8 mouse cellular contexts compared by ENCODE assay signal in genomic region chr15:86239801-86240200, GRCm38 (mm10). TPM values are rescaled to one million over a fixed set of nuclear protein-coding genes. Genes with fewer than 3 reads are reported as not detected.
DNase-seq lines count a peak whose midpoint lies in the region; ATAC-seq and TF ChIP-seq lines count a peak whose summit lies in the region.

No protein-coding gene starts in this region.

- ATAC-seq in hindbrain, embryonic 11.5 days (ENCODE audit: low FRiP score), result no peak
- no peak for ATAC-seq in hindbrain, embryonic 12.5 days (ENCODE audit: low FRiP score)
- peak; percentile 57; the same call in 1 of the 2 replicates for ATAC-seq in G1E (ENCODE audit: extremely low read depth, insufficient number of reproducible peaks, low FRiP score, poor library complexity, severe bottlenecking)
- peak; percentile 47; the same call in 1 of the 2 replicates for ATAC-seq in kidney, embryonic 16.5 days (ENCODE audit: low FRiP score, low TSS enrichment)
- peak; percentile 60; the same call in 1 of the 2 replicates for ATAC-seq in megakaryocyte-erythroid progenitor cell, adult 5-6 weeks (replicated peaks; ENCODE audit: low FRiP score, low TSS enrichment, poor library complexity, severe bottlenecking)

- TF ChIP-seq CTCF in G1E (IDR thresholded peaks at IDR 0.05; ENCODE audit: low read depth, low read length), result peak; percentile 29; the same call in 1 of the 2 replicates

- no peak overlapping the region for H3K4me3 ChIP-seq in hindbrain, embryonic 11.5 days (ENCODE audit: low read depth, low read length)
- H3K4me3 ChIP-seq in hindbrain, embryonic 12.5 days, result no peak overlapping the region
- no peak overlapping the region for H3K4me3 ChIP-seq in G1E (ENCODE audit: low read depth, low read length)
- no peak overlapping the region for H3K4me3 ChIP-seq in kidney, embryonic 16.5 days (ENCODE audit: low read length)

- H3K27ac ChIP-seq in hindbrain, embryonic 11.5 days (ENCODE audit: low read depth, low read length), result no peak overlapping the region
- no peak overlapping the region for H3K27ac ChIP-seq in hindbrain, embryonic 12.5 days
- no peak overlapping the region for H3K27ac ChIP-seq in kidney, embryonic 16.5 days (ENCODE audit: low read length)

- H3K27me3 ChIP-seq in hindbrain, embryonic 11.5 days (ENCODE audit: control insufficient read depth, insufficient read depth, low read length), result no peaks in the 10 kb centered on the region
- no peaks in the 10 kb centered on the region for H3K27me3 ChIP-seq in hindbrain, embryonic 12.5 days
- H3K27me3 ChIP-seq in G1E (ENCODE audit: insufficient read depth, low read length), result no peaks in the 10 kb centered on the region
- H3K27me3 ChIP-seq in kidney, embryonic 16.5 days (ENCODE audit: insufficient read depth, low read length), result no peaks in the 10 kb centered on the region

- H3K4me1 ChIP-seq in hindbrain, embryonic 11.5 days (replicated peaks; ENCODE audit: control insufficient read depth, insufficient read depth, low read length), result no peaks in the 10 kb centered on the region
- H3K4me1 ChIP-seq in hindbrain, embryonic 12.5 days, result no peaks in the 10 kb centered on the region
- H3K4me1 ChIP-seq in G1E (ENCODE audit: insufficient read depth, low read depth, low read length), result peaks cover under 1% of the 10 kb centered on the region; the same call in 1 of the 2 replicates
- H3K4me1 ChIP-seq in kidney, embryonic 16.5 days (ENCODE audit: insufficient read depth, low read length), result no peaks in the 10 kb centered on the region

- no peak overlapping the region for H3K4me2 ChIP-seq in hindbrain, embryonic 11.5 days (replicated peaks; ENCODE audit: low read depth, low read length)
- H3K4me2 ChIP-seq in hindbrain, embryonic 12.5 days (replicated peaks), result no peak overlapping the region
- H3K4me2 ChIP-seq in kidney, embryonic 16.5 days (replicated peaks; ENCODE audit: low read depth, low read length), result no peak overlapping the region

- intact Hi-C loops in gastrocnemius, postnatal 14 days (cut with DNase I; ENCODE audit: low total_unique reads), result no loop called here

- H3K9ac ChIP-seq in hindbrain, embryonic 11.5 days (ENCODE audit: low read depth, low read length), result no peak overlapping the region
- no peak overlapping the region for H3K9ac ChIP-seq in hindbrain, embryonic 12.5 days
- no peak overlapping the region for H3K9ac ChIP-seq in kidney, embryonic 16.5 days (replicated peaks; ENCODE audit: low read length)

- no peaks in the 10 kb centered on the region for H3K9me3 ChIP-seq in hindbrain, embryonic 11.5 days (ENCODE audit: control insufficient read depth, low read length)
- H3K9me3 ChIP-seq in hindbrain, embryonic 12.5 days (replicated peaks), result no peaks in the 10 kb centered on the region
- H3K9me3 ChIP-seq in G1E (replicated peaks), result no peaks in the 10 kb centered on the region
- no peaks in the 10 kb centered on the region for H3K9me3 ChIP-seq in kidney, embryonic 16.5 days (ENCODE audit: low read length)

- H3K36me3 ChIP-seq in hindbrain, embryonic 11.5 days (ENCODE audit: control insufficient read depth, insufficient read depth, low read length), result no peaks in the 10 kb centered on the region
- no peaks in the 10 kb centered on the region for H3K36me3 ChIP-seq in hindbrain, embryonic 12.5 days
- H3K36me3 ChIP-seq in G1E (replicated peaks), result peaks cover 95% of the 10 kb centered on the region
- peaks cover 14% of the 10 kb centered on the region for H3K36me3 ChIP-seq in kidney, embryonic 16.5 days (ENCODE audit: insufficient read depth, low read length)

- 37% methylated on average over 10 of the region's 10 CpGs for WGBS in hindbrain, embryonic 11.5 days
- WGBS in hindbrain, embryonic 12.5 days, result 31% methylated on average over 10 of the region's 10 CpGs
- 30% methylated on average over 10 of the region's 10 CpGs for WGBS in kidney, embryonic 16.5 days

- peak; percentile 79 for DNase-seq in hindbrain, embryonic 11.5 days (ENCODE audit: low spot score)
- no peak for DNase-seq in G1E (ENCODE audit: low spot score)
- peak; percentile 90 to 92 for DNase-seq in cerebellum, postnatal 10 days
- peak; percentile 72 for DNase-seq in gastrocnemius, postnatal 14 days
- peak; percentile 91 for DNase-seq in testis, postnatal 10 days (ENCODE audit: low spot score)

RNA-seq across cellular contexts. Expression of gene Tbc1d22a, which starts 25.5 kb away (rescaled TPM):
- 7.3 and 8.3 TPM in 2 replicates for polyA plus RNA-seq in hindbrain, embryonic 11.5 days (2014; fragmentation: Nextera tagmentation; extraction: Ambion mirVana)
- 13.8 and 14.1 TPM in 2 replicates for polyA plus RNA-seq in hindbrain, embryonic 12.5 days (2016; fragmentation: Nextera tagmentation; extraction: Ambion mirVana)
- total RNA-seq in G1E (2014; fragmentation: Nextera tagmentation) (7.4 and 11.9 TPM in 2 replicates), G1E (2017) (13.6 and 16.0 TPM in 2 replicates)
- 8.8 and 11.5 TPM in 2 replicates for polyA plus RNA-seq in G1E (2012)
- total RNA-seq in gastrocnemius, postnatal 14 days (2021), result 10 to 100 TPM; 10.4 to 11.9 TPM
- polyA plus RNA-seq in kidney, embryonic 16.5 days (2015; fragmentation: Nextera tagmentation; extraction: Ambion mirVana), result 16.5 and 16.6 TPM in 2 replicates
- total RNA-seq in megakaryocyte-erythroid progenitor cell, adult 5-6 weeks (2014; fragmentation: Nextera tagmentation), result 13.0 and 13.7 TPM in 2 replicates
- total RNA-seq in megakaryocyte-erythroid progenitor cell, adult 5-6 weeks (2017), result 12.5 and 13.5 TPM in 2 replicates

RNA-seq across cellular contexts. Expression of gene Cerk, which starts 53.9 kb away (rescaled TPM):
- polyA plus RNA-seq in hindbrain, embryonic 11.5 days (2014; fragmentation: Nextera tagmentation; extraction: Ambion mirVana), result 16.9 and 18.4 TPM in 2 replicates
- 26.0 and 28.1 TPM in 2 replicates for polyA plus RNA-seq in hindbrain, embryonic 12.5 days (2016; fragmentation: Nextera tagmentation; extraction: Ambion mirVana)
- total RNA-seq in G1E (2014; fragmentation: Nextera tagmentation), result 0.19 TPM in 1 of 2 replicates, not detected in the other
- 0.06 and 0.22 TPM in 2 replicates for total RNA-seq in G1E (2017)
- polyA plus RNA-seq in G1E (2012), result 0.01 and 0.02 TPM in 2 replicates
- total RNA-seq in gastrocnemius, postnatal 14 days (2021), result 1 to 10 TPM; 6.5 to 7.4 TPM
- 13.6 and 13.7 TPM in 2 replicates for polyA plus RNA-seq in kidney, embryonic 16.5 days (2015; fragmentation: Nextera tagmentation; extraction: Ambion mirVana)
- total RNA-seq in megakaryocyte-erythroid progenitor cell, adult 5-6 weeks (2014; fragmentation: Nextera tagmentation), result 5.6 and 7.1 TPM in 2 replicates
- 3.5 and 6.1 TPM in 2 replicates for total RNA-seq in megakaryocyte-erythroid progenitor cell, adult 5-6 weeks (2017)

Comparison
In these comparisons a context has a peak if more than half of its experiments do, and no peak if none do; other contexts are left out.
1. ATAC-seq: peak in G1E (single experiment), kidney, embryonic 16.5 days (single experiment) and megakaryocyte-erythroid progenitor cell, adult 5-6 weeks (single experiment); none in hindbrain, embryonic 11.5 days (single experiment) and hindbrain, embryonic 12.5 days (single experiment).
2. RNA of gene Cerk, which starts 53.9 kb away (polyA plus RNA-seq): 26.0 to 28.1 TPM in hindbrain, embryonic 12.5 days, 16.9 to 18.4 TPM in hindbrain, embryonic 11.5 days and 13.6 to 13.7 TPM in kidney, embryonic 16.5 days; 0.01 to 0.02 TPM in G1E; every median in the first group is over 10 times any median in the second.